Mouse (Mus musculus) duodenum, adult 2 months (tissue): ENCODE results near the gene Vmn1r121. TPM values are rescaled to one million over a fixed set of nuclear protein-coding genes. Genes with fewer than 3 reads are reported as not detected.

Experiments used
- polyA plus RNA-seq: library from polyadenylated mRNA; depleted of rRNA; stranded (reverse); fragments of >200 nt; gene quantifications from 2 replicates; pipeline ENCODE4 v1.2.3, GENCODE M21; 2012; ENCODE audit warnings: low replicate concordance; rRNA removed

Gene Vmn1r121
- not detected in 2 replicates for polyA plus RNA-seq

GRCm38 (mm10) chr7:21098413-21098812 is at the start of gene Vmn1r121:
Vmn1r121 (minus strand) TSS chr7:21098513.

DNA sequence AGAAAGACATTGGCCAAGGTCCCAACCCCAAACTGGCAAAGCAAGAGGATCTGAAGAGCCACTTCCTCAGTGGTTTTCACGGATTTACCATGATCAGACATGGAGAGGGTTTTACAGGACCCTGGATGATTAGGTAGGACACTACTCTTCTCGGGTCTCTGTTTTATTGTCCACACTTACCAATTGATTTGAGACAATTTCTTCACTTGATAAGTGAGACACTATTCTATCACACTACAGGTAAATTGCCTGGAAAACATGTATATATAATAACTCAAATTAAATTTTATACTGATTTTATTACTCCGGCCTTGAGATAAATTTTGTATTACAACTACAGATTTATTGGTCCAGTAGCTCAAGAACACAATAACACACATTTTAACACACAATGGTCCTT is 35.7 kb upstream of the Vmn1r121 start, which contains the start of gene Vmn1r122:
Vmn1r122 (minus strand) TSS at position 101 of the 400 bp plus-strand sequence.

GRCm38 (mm10) chr7:21053684-21054083 is 44.6 kb downstream of the Vmn1r121 start, which contains the start of gene Vmn1r120:
Vmn1r120 (minus strand) TSS chr7:21053784.

Other genes starting within 250 kb of the Vmn1r121 start
- gene Vmn1r116, start 226.3 kb downstream of the Vmn1r121 start, polyA plus RNA-seq = not detected in 2 replicates
- not detected in 2 replicates for gene Vmn1r117, start 214.4 kb downstream of the Vmn1r121 start, polyA plus RNA-seq
- not detected in 2 replicates for gene Vmn1r118, start 186.2 kb downstream of the Vmn1r121 start, polyA plus RNA-seq
- gene Vmn1r119, start 86.1 kb downstream of the Vmn1r121 start, polyA plus RNA-seq = not detected in 2 replicates
- gene Vmn1r120, start 44.7 kb downstream of the Vmn1r121 start, polyA plus RNA-seq = not detected in 2 replicates
- not detected in 2 replicates for gene Vmn1r122, start 35.6 kb upstream of the Vmn1r121 start, polyA plus RNA-seq
- gene Vmn1r123, start 63.7 kb upstream of the Vmn1r121 start, polyA plus RNA-seq = not detected in 2 replicates
- gene Gm5157, start 91.9 kb upstream of the Vmn1r121 start, polyA plus RNA-seq = not detected in 2 replicates
- not detected in 2 replicates for gene Vmn1r124, start 162.1 kb upstream of the Vmn1r121 start, polyA plus RNA-seq
- not detected in 2 replicates for gene Vmn1r125, start 173.7 kb upstream of the Vmn1r121 start, polyA plus RNA-seq
- not detected in 2 replicates for gene Vmn1r126, start 203.0 kb upstream of the Vmn1r121 start, polyA plus RNA-seq
- gene Vmn1r127, start 221.3 kb upstream of the Vmn1r121 start, polyA plus RNA-seq = not detected in 2 replicates